Mouse (Mus musculus) left cerebral cortex, postnatal 4 days (tissue): ENCODE data around the gene Cryzl2. TPM values are rescaled to one million over a fixed set of nuclear protein-coding genes. Genes with fewer than 3 reads are reported as not detected.

Experiments
- DNase-seq: peaks from one replicate; pipeline ENCODE4 v3.0.0-alpha.2; 2022
- intact Hi-C: fragments of 180-260 bp; cut with DNase I; formaldehyde crosslinking; loops from one replicate; pipeline ENCODE4 v1.15.1; 2025
- total RNA-seq, 2 experiments: library from RNA; stranded (reverse); gene quantifications; 2 replicates each; pipeline ENCODE4 v1.2.3; 2021

Gene Cryzl2
- total RNA-seq = 1 to 10 TPM; 2.2 to 3.7 TPM

- peak; percentile 72 for DNase-seq
- intact Hi-C loops = no loop called here
Observed at GRCm38 (mm10) chr1:157458421-157459208, at the start of gene Cryzl2. Gene Cryzl2, plus strand, starts transcription at chr1:157458577.

GRCm38 (mm10) chr1:157409648-157410047, 48.7 kb upstream of the Cryzl2 start:
- DNase-seq = no peak
- intact Hi-C loops = loop anchor here (10.0 kb wide), 1 partner anchor 125 kb away; no protein-coding TSS in a partner anchor

- DNase-seq = no peak
- intact Hi-C loops = loop anchor here (10.0 kb wide), 1 partner anchor 124 kb away; no protein-coding TSS in a partner anchor
Observed at GRCm38 (mm10) chr1:157410937-157411336, 47.4 kb upstream of the Cryzl2 start.

GRCm38 (mm10) chr1:157411341-157411710, 47.1 kb upstream of the Cryzl2 start:
- intact Hi-C loops = loop anchor here (10.0 kb wide), 1 partner anchor 123 kb away; no protein-coding TSS in a partner anchor
- DNase-seq = no peak

GRCm38 (mm10) chr1:157411711-157412380, 46.5 kb upstream of the Cryzl2 start:
- intact Hi-C loops = loop anchor here (10.0 kb wide), 1 partner anchor 123 kb away; no protein-coding TSS in a partner anchor
- peak; percentile 75 for DNase-seq

- intact Hi-C loops = loop anchor here (10.0 kb wide), 1 partner anchor 122 kb away; no protein-coding TSS in a partner anchor
Observed at GRCm38 (mm10) chr1:157412454-157413369, 45.7 kb upstream of the Cryzl2 start, which contains the start of gene Rasal2. Gene Rasal2, minus strand, starts transcription at chr1:157412595.

GRCm38 (mm10) chr1:157415771-157416170, 42.6 kb upstream of the Cryzl2 start:
- intact Hi-C loops = loop anchor here (10.0 kb wide), 1 partner anchor 119 kb away; no protein-coding TSS in a partner anchor
- no peak for DNase-seq

More at GRCm38 (mm10) chr1:157412454-157413369, 45.7 kb upstream of the Cryzl2 start, which contains the start of gene Rasal2:
- peak; percentile 96 for DNase-seq

GRCm38 (mm10) chr1:157416628-157417027, 41.7 kb upstream of the Cryzl2 start:
- intact Hi-C loops = loop anchor here (10.0 kb wide), 1 partner anchor 118 kb away; no protein-coding TSS in a partner anchor

GRCm38 (mm10) chr1:157417414-157417813, 41.0 kb upstream of the Cryzl2 start:
- intact Hi-C loops = loop anchor here (10.0 kb wide), 1 partner anchor 117 kb away; no protein-coding TSS in a partner anchor
- DNase-seq = no peak

More at GRCm38 (mm10) chr1:157416628-157417027, 41.7 kb upstream of the Cryzl2 start:
- no peak for DNase-seq

GRCm38 (mm10) chr1:157417861-157418260, 40.5 kb upstream of the Cryzl2 start:
- DNase-seq = no peak
- intact Hi-C loops = loop anchor here (10.0 kb wide), 1 partner anchor 117 kb away; no protein-coding TSS in a partner anchor

- intact Hi-C loops = no loop called here
- DNase-seq = no peak
Observed at GRCm38 (mm10) chr1:157425741-157426427, 32.5 kb upstream of the Cryzl2 start.

- no peak for DNase-seq
- intact Hi-C loops = no loop called here
Observed at GRCm38 (mm10) chr1:157426933-157427332, 31.4 kb upstream of the Cryzl2 start.

- intact Hi-C loops = no loop called here
- DNase-seq = no peak
Observed at GRCm38 (mm10) chr1:157427604-157428003, 30.8 kb upstream of the Cryzl2 start.

GRCm38 (mm10) chr1:157428366-157428765, 30.0 kb upstream of the Cryzl2 start:
- no peak for DNase-seq
- intact Hi-C loops = no loop called here

GRCm38 (mm10) chr1:157433316-157433715, 25.1 kb upstream of the Cryzl2 start:
- intact Hi-C loops = no loop called here
- DNase-seq = no peak

GRCm38 (mm10) chr1:157434404-157434803, 24.0 kb upstream of the Cryzl2 start:
- no peak for DNase-seq
- intact Hi-C loops = no loop called here

GRCm38 (mm10) chr1:157435926-157436325, 22.5 kb upstream of the Cryzl2 start:
- intact Hi-C loops = no loop called here
- no peak for DNase-seq

GRCm38 (mm10) chr1:157438290-157438689, 20.1 kb upstream of the Cryzl2 start:
- no peak for DNase-seq
- intact Hi-C loops = no loop called here

GRCm38 (mm10) chr1:157439101-157439500, 19.3 kb upstream of the Cryzl2 start:
- DNase-seq = no peak
- intact Hi-C loops = no loop called here
